Mouse (Mus musculus) forebrain, embryonic 14.5 days (tissue): ENCODE results near the gene Plxdc1. TPM values are rescaled to one million over a fixed set of nuclear protein-coding genes. Genes with fewer than 3 reads are reported as not detected.
A peak's percentile ranks its signal among the peaks of the same experiment; 100 is the strongest.
"Not testable (repeated sequence)": the region's sequence is repeated elsewhere in the genome, so short reads cannot be mapped to it uniquely, and the experiment has no call there.

ENCODE experiments used
- ATAC-seq: fragments of 200-750 bp; cut with Nextera tagmentation; 2 replicates; pipeline ENCODE4 v1.8.0; 2017; ENCODE audit warnings: mild to moderate bottlenecking, moderate library complexity
- DNase-seq: peaks from one replicate; pipeline ENCODE4 v3.0.0-alpha.2; 2015; ENCODE audit warnings: low spot score
- H3K27ac ChIP-seq: fragments of 300-500 bp; sonication (generic); 2 replicates; pipeline ENCODE4 v1.5.1; 2014; ENCODE audit warnings: low read depth, mild to moderate bottlenecking, control low read depth, low read length, moderate library complexity
- H3K27me3 ChIP-seq: fragments of 300-500 bp; sonication (generic); replicated peaks from 2 replicates; pipeline ENCODE4 v1.6.1; 2014; ENCODE audit warnings: low read length, control low read depth, mixed read lengths; ENCODE audit not compliant: control insufficient read depth, insufficient read depth
- H3K36me3 ChIP-seq: fragments of 300-500 bp; sonication (generic); 2 replicates; pipeline ENCODE4 v1.6.1; 2014; ENCODE audit warnings: low read length, control low read depth; ENCODE audit not compliant: control insufficient read depth, insufficient read depth
- H3K4me1 ChIP-seq: fragments of 300-500 bp; sonication (generic); 2 replicates; pipeline ENCODE4 v1.6.1; 2014; ENCODE audit warnings: antibody characterized with exemption, low read length, control low read depth; ENCODE audit not compliant: control insufficient read depth, insufficient read depth
- H3K4me2 ChIP-seq: fragments of 300-500 bp; sonication (generic); 2 replicates; pipeline ENCODE4 v1.6.1; 2014; ENCODE audit warnings: mild to moderate bottlenecking, control low read depth, low read length
- H3K4me3 ChIP-seq: fragments of 300-500 bp; sonication (generic); 2 replicates; pipeline ENCODE4 v1.5.1; 2014; ENCODE audit warnings: low read depth, low read length, control low read depth
- H3K9ac ChIP-seq: fragments of 300-500 bp; sonication (generic); 2 replicates; pipeline ENCODE4 v1.6.1; 2014; ENCODE audit warnings: mild to moderate bottlenecking, low read length, control low read depth, moderate library complexity
- H3K9me3 ChIP-seq: fragments of 300-500 bp; sonication (generic); replicated peaks from 2 replicates; pipeline ENCODE4 v1.6.1; 2016; ENCODE audit warnings: low read length, control low read depth, mixed read lengths; ENCODE audit not compliant: control insufficient read depth
- WGBS: fragments of 180-500 bp; shearing (Covaris S2); extraction: QIAGEN DNeasy Blood & Tissue Kit; methylation state at CpG from one replicate; pipeline ENCODE4 v1.1.7; 2014; 5-methylcytosine and 5-hydroxymethylcytosine counted together
- polyA plus RNA-seq: library from polyadenylated mRNA; unstranded; fragments of >200 nt; fragmentation: Nextera tagmentation; extraction: Ambion mirVana; gene quantifications from 2 replicates; pipeline ENCODE4 v1.2.1, GENCODE M21; 2014

Plxdc1 gene
- polyA plus RNA-seq, 1 experiment from 2014 or later = 0.48 TPM

DNA sequence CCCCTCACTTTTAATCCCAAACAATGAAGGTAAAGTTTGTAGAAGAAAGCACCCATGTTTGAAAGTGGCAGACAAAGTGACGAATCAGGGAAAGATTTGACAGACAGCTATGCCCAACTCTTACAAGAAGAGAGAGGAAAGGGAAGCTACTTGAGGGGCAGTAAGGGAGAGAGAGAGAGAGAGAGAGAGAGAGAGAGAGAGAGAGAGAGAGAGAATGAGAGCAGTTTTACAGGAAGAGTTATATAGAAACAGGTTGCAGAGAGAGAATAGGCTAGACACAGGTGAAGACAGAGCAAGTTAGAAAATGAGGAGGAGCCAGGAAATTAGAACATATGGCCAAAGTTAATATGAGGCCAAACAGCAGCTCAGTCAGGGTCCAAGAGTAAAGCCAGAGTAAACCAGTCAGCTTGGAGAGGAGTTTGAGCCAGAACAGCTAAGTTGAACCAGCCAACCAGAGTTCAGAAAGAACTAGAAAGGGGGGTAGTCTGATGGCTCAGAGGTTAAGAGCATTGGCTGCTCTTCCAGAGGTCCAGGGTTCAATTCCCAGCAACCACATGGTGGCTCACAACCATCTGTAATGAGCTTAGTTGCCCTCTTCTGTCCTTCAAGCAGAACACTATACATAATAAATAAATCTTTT, 33.8 kb downstream of the Plxdc1 start:
- Histone ChIP-seq H3K36me3 (no peaks in the 10 kb centered on the region), H3K9me3 (no peaks in the 10 kb centered on the region), H3K4me1 (peaks cover 6% of the 10 kb centered on the region), H3K4me3 (no peak overlapping the region), H3K4me2 (no peak overlapping the region), H3K27me3 (no peaks in the 10 kb centered on the region), H3K27ac (no peak overlapping the region), H3K9ac (no peak overlapping the region)
- WGBS = 61% methylated on average over 1 of the region's 1 CpGs
- DNase-seq (no peak), ATAC-seq (no peak)

DNA sequence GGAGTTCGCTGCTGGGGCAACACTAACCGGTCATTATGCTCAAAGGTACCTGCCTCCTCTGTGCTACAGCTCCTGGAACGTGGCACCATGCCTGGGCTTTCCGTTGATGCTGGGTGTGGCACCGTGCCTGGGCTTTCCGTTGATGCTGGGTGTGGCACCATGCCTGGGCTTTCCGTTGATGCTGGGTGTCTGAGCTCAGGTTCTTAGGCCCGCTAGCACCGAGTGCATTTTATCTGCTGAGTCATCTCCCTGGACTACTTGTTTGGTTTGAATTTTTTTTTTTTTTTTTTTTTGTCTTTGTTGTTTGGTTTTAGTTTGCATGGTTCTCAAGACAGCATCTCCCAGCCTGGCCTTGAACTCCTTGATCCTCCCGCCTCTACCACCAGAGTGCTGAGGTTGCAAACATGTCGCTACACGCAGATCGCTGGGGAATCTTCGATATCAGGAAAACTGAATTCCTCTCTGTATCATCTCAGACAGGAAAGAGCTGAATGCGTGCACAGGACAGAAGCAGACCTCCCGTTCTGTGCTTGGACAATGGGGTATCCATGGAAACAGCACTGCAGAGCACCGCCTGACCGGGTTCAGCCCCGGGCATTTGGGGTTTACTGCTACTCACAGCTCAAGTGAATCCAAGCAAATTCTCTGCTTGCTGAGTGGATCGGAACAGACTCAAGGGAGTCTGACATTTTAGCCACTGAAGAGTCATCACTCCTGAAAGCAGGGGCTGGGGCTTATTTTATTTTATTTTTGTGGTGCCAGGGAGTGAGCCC, 36.4 kb downstream of the Plxdc1 start:
- H3K36me3 ChIP-seq = no peaks in the 10 kb centered on the region
- H3K4me2 ChIP-seq = no peak overlapping the region
- H3K27ac ChIP-seq = peak overlapping the region; percentile 36; the same call in 1 of the 2 replicates
- H3K4me3 ChIP-seq = no peak overlapping the region
- H3K9ac ChIP-seq = peak overlapping the region; percentile 37; the same call in 1 of the 2 replicates
- ATAC-seq = no peak
- no peaks in the 10 kb centered on the region for H3K9me3 ChIP-seq
- H3K27me3 ChIP-seq = no peaks in the 10 kb centered on the region
- 37% methylated on average over 20 of the region's 20 CpGs for WGBS
- peaks cover 6% of the 10 kb centered on the region for H3K4me1 ChIP-seq
- DNase-seq = peak; percentile 67

DNA sequence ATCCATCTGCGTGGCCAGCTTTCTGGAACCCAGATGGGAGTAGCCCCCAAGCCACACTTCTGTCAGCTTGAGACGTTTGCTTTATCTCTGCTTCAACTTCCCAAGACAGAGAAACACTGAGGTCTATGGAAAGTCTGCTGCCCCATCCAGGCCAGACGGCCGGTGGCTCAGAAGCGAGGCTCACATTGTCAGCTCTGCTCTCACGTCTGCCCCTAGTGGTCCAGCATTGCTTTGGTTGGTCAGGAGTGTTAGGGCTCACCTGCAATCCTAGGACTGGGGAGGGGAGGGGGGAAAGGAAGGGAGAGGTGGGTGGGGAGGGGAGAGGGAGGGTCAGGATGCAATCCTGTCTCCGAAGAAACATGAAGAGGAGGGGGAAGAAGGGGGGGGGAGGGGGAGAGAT, 38.8 kb downstream of the Plxdc1 start:
- whole genome bisulfite sequencing = 11% methylated on average over 7 of the region's 7 CpGs
- DNase-seq (peak; percentile 60), ATAC-seq (no peak)
- Histone ChIP-seq H3K9me3 (no peaks in the 10 kb centered on the region), H3K4me2 (no peak overlapping the region), H3K9ac (no peak overlapping the region), H3K4me1 (peaks cover 6% of the 10 kb centered on the region), H3K27ac (no peak overlapping the region), H3K27me3 (no peaks in the 10 kb centered on the region), H3K4me3 (no peak overlapping the region), H3K36me3 (no peaks in the 10 kb centered on the region)

DNA sequence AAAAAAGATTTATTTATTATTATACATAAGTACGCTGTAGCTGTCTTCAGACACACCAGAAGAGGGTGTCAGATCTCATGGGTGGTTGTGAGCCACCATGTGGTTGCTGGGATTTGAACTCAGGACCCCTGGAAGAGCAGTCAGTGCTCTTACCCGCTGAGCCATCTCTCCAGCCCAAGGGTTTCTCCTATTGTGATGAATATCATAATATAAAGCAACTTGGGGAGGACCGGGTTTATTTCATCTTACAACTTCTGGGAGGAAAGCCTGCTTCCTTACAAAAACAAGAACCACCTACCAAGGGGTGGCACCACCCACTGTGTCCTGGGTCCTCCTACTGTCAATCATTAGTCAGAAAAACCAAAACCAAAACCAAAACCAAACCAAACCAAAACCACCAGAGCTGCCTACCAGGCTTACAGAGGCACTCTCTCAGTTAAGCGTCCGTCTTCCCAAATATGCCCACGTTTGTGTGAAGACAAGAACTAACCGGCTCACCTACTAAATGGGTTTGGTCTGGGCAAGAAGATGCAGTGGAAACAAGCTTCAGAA, 40.4 kb downstream of the Plxdc1 start:
- DNase-seq, H3K4me3 ChIP-seq, ATAC-seq, H3K36me3 ChIP-seq, H3K27ac ChIP-seq, H3K4me2 ChIP-seq, H3K27me3 ChIP-seq, H3K9me3 ChIP-seq, H3K4me1 ChIP-seq, H3K9ac ChIP-seq: not testable (repeated sequence)
- WGBS = 92% methylated on average over 7 of the region's 7 CpGs

DNA sequence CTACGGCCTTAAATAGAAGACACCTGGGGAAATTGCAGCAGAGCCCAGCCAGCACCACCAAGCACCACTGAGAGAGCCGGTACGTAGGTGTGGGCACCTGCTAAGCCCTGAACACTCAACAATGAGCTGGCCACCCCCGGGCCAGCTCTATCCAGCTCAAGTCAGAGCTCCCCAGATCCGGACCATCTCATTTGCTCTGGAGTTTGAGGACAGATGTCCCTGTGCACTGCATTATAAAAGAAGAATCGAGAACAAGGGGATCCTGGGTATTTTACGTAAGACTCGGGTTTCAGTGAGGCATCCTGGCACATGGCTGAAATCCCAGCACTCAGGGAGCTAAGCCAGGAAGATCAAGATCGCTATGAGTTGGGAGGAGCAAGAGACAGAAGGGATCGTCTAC, 41.2 kb downstream of the Plxdc1 start:
- H3K9ac ChIP-seq = no peak overlapping the region
- no peak overlapping the region for H3K27ac ChIP-seq
- H3K4me3 ChIP-seq = no peak overlapping the region
- no peaks in the 10 kb centered on the region for H3K27me3 ChIP-seq
- DNase-seq (no peak), ATAC-seq (no peak)
- no peak overlapping the region for H3K4me2 ChIP-seq
- peaks cover 2% of the 10 kb centered on the region for H3K4me1 ChIP-seq
- no peaks in the 10 kb centered on the region for H3K9me3 ChIP-seq
- 81% methylated on average over 10 of the region's 10 CpGs for WGBS
- no peaks in the 10 kb centered on the region for H3K36me3 ChIP-seq

DNA sequence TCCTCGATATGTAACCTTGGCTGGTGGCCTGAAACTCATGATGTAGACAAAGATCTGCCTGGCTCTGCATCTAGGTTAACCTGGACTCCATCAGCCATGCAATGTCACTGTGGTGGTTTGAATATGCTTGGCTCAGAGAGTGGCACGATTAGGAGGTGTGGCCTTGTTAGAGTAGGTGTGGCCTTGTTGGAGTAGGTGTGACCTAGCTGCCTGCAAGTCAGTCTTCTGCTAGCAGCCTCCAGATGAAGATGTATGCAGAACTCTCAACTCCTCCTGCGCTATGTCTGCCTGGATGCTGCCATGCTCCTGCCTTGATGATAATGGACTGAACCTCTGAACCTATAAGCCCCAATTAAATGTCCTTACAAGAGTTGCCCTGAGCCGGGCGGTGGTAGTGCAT, 43.0 kb downstream of the Plxdc1 start:
- Histone ChIP-seq H3K4me2 (no peak overlapping the region), H3K9me3 (no peaks in the 10 kb centered on the region), H3K27ac (no peak overlapping the region), H3K4me1 (no peaks in the 10 kb centered on the region), H3K9ac (no peak overlapping the region), H3K27me3 (no peaks in the 10 kb centered on the region), H3K4me3 (no peak overlapping the region), H3K36me3 (no peaks in the 10 kb centered on the region)
- 80% methylated on average over 5 of the region's 5 CpGs for WGBS
- no peak for ATAC-seq
- no peak for DNase-seq

DNA sequence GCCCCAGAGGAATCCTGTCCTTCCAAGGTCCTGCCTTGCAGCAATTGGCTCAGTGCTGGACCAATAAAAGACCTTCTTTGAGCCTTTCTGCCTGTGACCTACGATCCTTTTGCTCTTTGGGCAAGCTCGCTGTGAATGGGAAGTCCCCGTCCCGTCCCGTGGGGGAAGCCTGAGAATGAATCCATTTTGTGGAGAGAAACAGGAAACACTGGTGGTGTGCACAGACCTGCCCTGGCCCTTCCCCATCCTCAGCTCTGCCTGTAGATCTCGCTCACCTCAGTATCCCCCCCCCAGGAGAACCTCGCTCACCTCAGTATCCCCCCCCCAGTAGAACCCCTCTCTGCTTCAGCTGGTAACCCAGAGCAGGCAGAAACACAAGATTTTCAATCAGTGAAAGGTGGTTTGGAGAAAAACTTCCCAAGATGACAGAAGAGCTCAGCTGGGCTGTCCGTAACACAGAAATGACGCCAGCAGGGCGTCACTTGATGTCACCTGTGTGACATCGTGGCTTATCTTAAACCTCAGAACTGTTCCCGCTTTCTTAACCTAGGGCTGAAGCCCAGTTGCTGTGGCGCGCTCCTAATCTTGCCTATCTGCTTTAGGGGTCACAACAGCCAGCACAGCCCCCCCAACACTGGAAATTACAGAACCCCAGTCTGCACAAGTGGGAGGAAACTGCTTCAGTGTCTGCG, 43.7 kb downstream of the Plxdc1 start:
- H3K9me3 ChIP-seq = no peaks in the 10 kb centered on the region
- H3K4me1 ChIP-seq = no peaks in the 10 kb centered on the region
- no peak overlapping the region for H3K4me3 ChIP-seq
- ATAC-seq = no peak
- H3K4me2 ChIP-seq = no peak overlapping the region
- no peak overlapping the region for H3K27ac ChIP-seq
- WGBS = 86% methylated on average over 15 of the region's 15 CpGs
- H3K9ac ChIP-seq = no peak overlapping the region
- H3K27me3 ChIP-seq = no peaks in the 10 kb centered on the region
- DNase-seq = no peak
- no peaks in the 10 kb centered on the region for H3K36me3 ChIP-seq

DNA sequence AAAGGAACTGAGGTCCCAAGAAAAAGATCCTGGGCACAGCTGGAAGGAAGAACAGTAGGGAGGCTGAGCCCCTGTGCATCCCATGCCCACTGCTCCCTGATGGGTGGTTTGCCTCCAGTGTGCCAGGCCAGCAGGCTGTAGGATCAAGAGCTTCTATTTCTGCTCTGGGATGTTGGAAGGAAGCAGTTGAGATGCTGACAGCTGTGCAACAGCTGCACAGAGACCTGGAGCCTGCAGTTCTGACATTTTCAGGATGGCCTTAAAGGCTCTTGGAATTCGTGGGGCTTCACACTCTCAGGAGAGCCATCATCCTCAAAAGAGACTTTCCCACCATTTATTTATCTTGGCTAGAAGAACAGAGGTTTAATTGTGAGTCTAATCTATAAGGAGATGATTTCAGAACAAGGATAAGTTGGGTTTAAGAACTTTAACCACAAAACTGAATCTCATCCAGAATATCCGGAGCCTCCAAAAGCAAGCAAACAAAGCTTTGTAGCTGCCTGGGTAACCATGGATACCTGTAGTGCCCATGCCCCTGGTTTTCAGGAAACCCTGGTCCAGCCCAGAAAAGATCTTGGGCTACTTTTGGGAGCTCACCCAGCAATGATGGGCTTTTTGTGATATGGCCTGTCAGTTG, 48.7 kb downstream of the Plxdc1 start:
- H3K4me1 ChIP-seq = no peaks in the 10 kb centered on the region
- H3K9me3 ChIP-seq = no peaks in the 10 kb centered on the region
- no peaks in the 10 kb centered on the region for H3K27me3 ChIP-seq
- DNase-seq = no peak
- H3K9ac ChIP-seq = no peak overlapping the region
- H3K36me3 ChIP-seq = no peaks in the 10 kb centered on the region
- WGBS = 63% methylated on average over 2 of the region's 2 CpGs
- no peak overlapping the region for H3K4me3 ChIP-seq
- no peak for ATAC-seq
- no peak overlapping the region for H3K27ac ChIP-seq
- H3K4me2 ChIP-seq = no peak overlapping the region
